ENCODE assay signal across 19 mouse cellular contexts in the genomic region with DNA sequence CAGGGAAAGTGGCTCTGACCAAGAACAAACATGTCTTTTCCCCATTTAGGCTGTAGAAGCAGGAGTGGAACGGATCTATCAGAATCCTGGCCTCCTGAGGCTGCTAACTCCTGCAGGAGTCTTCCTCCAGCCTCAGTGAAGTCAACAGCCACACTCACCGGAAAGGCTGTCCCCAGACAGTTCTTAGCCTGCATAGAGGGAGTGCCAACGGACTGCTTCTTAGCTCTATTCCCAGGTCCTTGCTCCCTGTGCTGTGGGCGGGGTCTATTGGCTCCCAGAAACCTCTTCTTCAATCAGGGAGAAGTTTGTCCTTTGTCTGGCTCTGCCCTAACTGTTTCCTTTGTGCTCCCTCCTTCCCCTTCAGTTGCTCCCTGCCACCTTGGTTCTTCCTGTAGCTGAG.
DNase-seq lines count a peak whose midpoint lies in the region; ATAC-seq lines count a peak whose summit lies in the region.
"Had no signal": no experiment of that assay in that cellular context is flagged by ENCODE, and none has a peak within 500 bp of the region (broad histone marks: within the 10 kb centered on the region; RNA-seq: fewer than 3 reads in every experiment).

No protein-coding gene starts in this region.

- H3K9me3 ChIP-seq in heart, embryonic 15.5 days (replicated peaks), result no peaks in the 10 kb centered on the region
- H3K9me3 ChIP-seq: embryonic facial prominence, embryonic 12.5 days; forebrain, embryonic 13.5 days; midbrain, embryonic 12.5 days; neural tube, embryonic 12.5 days had no signal

- WGBS in heart, embryonic 15.5 days, result 8% methylated on average over 4 of the region's 4 CpGs

- peaks cover 31% of the 10 kb centered on the region for H3K4me1 ChIP-seq in heart, embryonic 15.5 days (replicated peaks)

- H3K36me3 ChIP-seq in heart, embryonic 15.5 days, result no peaks in the 10 kb centered on the region
- H3K36me3 ChIP-seq: embryonic facial prominence, embryonic 12.5 days; midbrain, embryonic 12.5 days; neural tube, embryonic 12.5 days had no signal

- peak overlapping the region; percentile 42 for H3K27ac ChIP-seq in heart, embryonic 15.5 days
- H3K27ac ChIP-seq: embryonic facial prominence, embryonic 12.5 days; forebrain, embryonic 13.5 days; hindbrain, embryonic 14.5 days; layer of hippocampus, adult 2 months; midbrain, embryonic 12.5 days; neural tube, embryonic 12.5 days had no signal

- no peak for ATAC-seq in heart, embryonic 15.5 days (replicated peaks; ENCODE audit: insufficient number of reproducible peaks, insufficient read depth, low FRiP score, low read depth)
- no peak for ATAC-seq in megakaryocyte progenitor cell, adult 5-6 weeks (replicated peaks; ENCODE audit: poor library complexity)
- ATAC-seq: forebrain, embryonic 13.5 days had no signal

- H3K9ac ChIP-seq in heart, embryonic 15.5 days, result no peak overlapping the region
- H3K9ac ChIP-seq: embryonic facial prominence, embryonic 12.5 days; forebrain, embryonic 13.5 days; hindbrain, embryonic 14.5 days; midbrain, embryonic 12.5 days; neural tube, embryonic 12.5 days had no signal

- no peak overlapping the region for H3K4me3 ChIP-seq in heart, embryonic 15.5 days
- H3K4me3 ChIP-seq: embryonic facial prominence, embryonic 12.5 days; forebrain, embryonic 13.5 days; layer of hippocampus, adult 2 months; midbrain, embryonic 12.5 days; neural tube, embryonic 12.5 days had no signal

- peak; percentile 24 for DNase-seq in adrenal gland, postnatal 10 days
- no peak for DNase-seq in adrenal gland, postnatal 4 days (ENCODE audit: low spot score in 2 of 2)
- no peak for DNase-seq in heart, postnatal 4 days
- peak; percentile 2 for DNase-seq in 3T3-L1 (ENCODE audit: low read depth, low spot score)
- peak; percentile 60 for DNase-seq in embryo, embryonic 11 days
- DNase-seq in ovary, postnatal 36 days (ENCODE audit: low spot score), result no peak
- DNase-seq: cerebellum, adult 9-10 months; kidney, adult 8-10 months; left cerebral cortex, postnatal 4 days; right cerebral cortex, adult 18-20 months; thymus, adult 18-20 months had no signal

- no peaks in the 10 kb centered on the region for H3K27me3 ChIP-seq in heart, embryonic 15.5 days
- H3K27me3 ChIP-seq: neural tube, embryonic 12.5 days had no signal

- 0 out of 2 replicates have a peak overlapping the region, but pooled peaks have one; percentile 13 for H3K4me2 ChIP-seq in heart, embryonic 15.5 days
- H3K4me2 ChIP-seq: embryonic facial prominence, embryonic 12.5 days; forebrain, embryonic 13.5 days; hindbrain, embryonic 14.5 days; midbrain, embryonic 12.5 days; neural tube, embryonic 12.5 days had no signal

Comparison
In these comparisons a context has a peak if more than half of its experiments do, and no peak if none do; other contexts are left out.
1. DNase-seq: peak in adrenal gland, postnatal 10 days (single experiment), 3T3-L1 (single experiment) and embryo, embryonic 11 days (single experiment); none in adrenal gland, postnatal 4 days (0 of 2), heart, postnatal 4 days (single experiment) and ovary, postnatal 36 days (single experiment).